Mouse (Mus musculus) ES-Bruce4 (cell line): ENCODE data around the gene Rab3ip. TPM values are rescaled to one million over a fixed set of nuclear protein-coding genes. Genes with fewer than 3 reads are reported as not detected.

ENCODE experiments used
- H3K27ac ChIP-seq: 2 replicates; pipeline ENCODE4 v1.5.1; 2012; ENCODE audit warnings: low read length, inconsistent platforms; ENCODE audit not compliant: insufficient read depth
- H3K27me3 ChIP-seq: 2 replicates; pipeline ENCODE4 v1.6.1; 2012; ENCODE audit warnings: mild to moderate bottlenecking, low read length, inconsistent platforms; ENCODE audit not compliant: control insufficient read depth, poor library complexity, insufficient read depth, severe bottlenecking
- H3K36me3 ChIP-seq: 2 replicates; pipeline ENCODE4 v1.6.1; 2012; ENCODE audit warnings: inconsistent platforms, mild to moderate bottlenecking, low read length, moderate library complexity; ENCODE audit not compliant: control insufficient read depth, poor library complexity, insufficient read depth, severe bottlenecking
- H3K4me1 ChIP-seq: one replicate; pipeline ENCODE4 v1.8.1; 2011; ENCODE audit warnings: low read length; ENCODE audit not compliant: control insufficient read depth, insufficient read depth
- H3K4me3 ChIP-seq: 2 replicates; pipeline ENCODE4 v1.5.1; 2011; ENCODE audit warnings: low read depth, mild to moderate bottlenecking, low read length
- H3K9ac ChIP-seq: 2 replicates; pipeline ENCODE4 v1.6.1; 2012; ENCODE audit warnings: low read depth, mild to moderate bottlenecking, inconsistent platforms; ENCODE audit not compliant: poor library complexity, severe bottlenecking
- H3K9me3 ChIP-seq: replicated peaks from 2 replicates; pipeline ENCODE4 v1.6.1; 2012; ENCODE audit warnings: mild to moderate bottlenecking, low read length, inconsistent platforms; ENCODE audit not compliant: control insufficient read depth, poor library complexity, insufficient read depth, severe bottlenecking
- CTCF ChIP-seq: IDR thresholded peaks from one replicate; pipeline ENCODE4 v1.8.1; 2011; ENCODE audit warnings: low read depth, low read length
- EP300 ChIP-seq: IDR thresholded peaks from 2 replicates; pipeline ENCODE4 v1.6.1; 2011; ENCODE audit warnings: low read depth, low read length; ENCODE audit not compliant: insufficient read depth
- POLR2A ChIP-seq: IDR thresholded peaks from one replicate; pipeline ENCODE4 v1.8.1; 2011; ENCODE audit warnings: low read length; ENCODE audit not compliant: insufficient read depth
- polyA plus RNA-seq: library from polyadenylated mRNA; stranded (reverse); fragments of >200 nt; gene quantifications from 2 replicates; pipeline ENCODE4 v1.2.4, GENCODE M21; 2011; ENCODE audit warnings: low read depth; ENCODE audit not compliant: missing spikeins, insufficient read depth, insufficient read length

The Rab3ip gene
- polyA plus RNA-seq, 1 experiment: 70.8 TPM

DNA sequence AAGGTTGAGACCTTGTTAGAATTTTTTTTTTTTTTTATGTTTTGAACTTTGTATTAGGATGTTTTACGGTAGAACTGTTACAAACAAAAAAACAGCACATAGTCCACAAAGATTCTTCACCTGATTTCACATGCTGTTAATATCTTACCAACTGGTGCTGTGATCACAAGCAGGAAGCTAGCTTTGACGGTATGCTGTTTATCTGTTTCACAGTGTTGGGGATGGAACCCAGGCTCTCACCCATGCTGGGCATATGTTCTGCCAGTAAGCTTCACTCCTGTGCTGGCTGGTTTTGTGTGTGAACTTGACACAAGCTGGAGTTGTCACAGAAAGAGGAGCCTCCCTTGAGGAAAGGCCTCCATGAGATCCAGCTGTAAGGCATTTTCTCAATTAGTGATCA is 27.3 kb upstream of the Rab3ip start:
- TF ChIP-seq CTCF (no peak), EP300 (no peak), POLR2A (no peak)
- H3K4me3 ChIP-seq: no peak overlapping the region
- H3K9ac ChIP-seq: no peak overlapping the region
- H3K9me3 ChIP-seq: no peaks in the 10 kb centered on the region
- H3K27me3 ChIP-seq: no peaks in the 10 kb centered on the region
- no peaks in the 10 kb centered on the region for H3K4me1 ChIP-seq
- H3K27ac ChIP-seq: no peak overlapping the region
- H3K36me3 ChIP-seq: no peaks in the 10 kb centered on the region

DNA sequence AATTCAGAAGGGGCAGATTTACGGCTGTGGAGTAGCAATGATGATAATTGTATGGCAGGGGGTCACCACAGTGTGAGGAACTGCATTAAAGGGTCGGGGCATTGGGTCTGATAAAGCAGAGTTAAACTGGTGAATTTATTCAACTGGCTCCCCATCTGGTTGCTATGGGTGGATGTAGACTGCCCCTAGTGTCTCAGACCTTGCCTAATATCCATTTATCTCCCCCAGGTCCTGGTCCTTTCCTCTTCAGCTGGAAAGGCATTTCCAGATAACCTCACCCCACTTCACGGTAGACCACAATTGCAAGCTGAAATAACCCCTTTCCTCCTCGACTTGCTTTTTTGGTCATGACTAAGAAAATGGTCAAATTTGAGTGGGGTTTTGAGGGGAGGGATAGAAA is 26.9 kb upstream of the Rab3ip start:
- Histone ChIP-seq H3K4me3 (no peak overlapping the region), H3K9ac (no peak overlapping the region), H3K9me3 (no peaks in the 10 kb centered on the region), H3K27ac (no peak overlapping the region), H3K36me3 (no peaks in the 10 kb centered on the region), H3K4me1 (no peaks in the 10 kb centered on the region), H3K27me3 (no peaks in the 10 kb centered on the region)
- TF ChIP-seq POLR2A: no peak
- no peak for TF ChIP-seq EP300
- TF ChIP-seq CTCF: no peak

DNA sequence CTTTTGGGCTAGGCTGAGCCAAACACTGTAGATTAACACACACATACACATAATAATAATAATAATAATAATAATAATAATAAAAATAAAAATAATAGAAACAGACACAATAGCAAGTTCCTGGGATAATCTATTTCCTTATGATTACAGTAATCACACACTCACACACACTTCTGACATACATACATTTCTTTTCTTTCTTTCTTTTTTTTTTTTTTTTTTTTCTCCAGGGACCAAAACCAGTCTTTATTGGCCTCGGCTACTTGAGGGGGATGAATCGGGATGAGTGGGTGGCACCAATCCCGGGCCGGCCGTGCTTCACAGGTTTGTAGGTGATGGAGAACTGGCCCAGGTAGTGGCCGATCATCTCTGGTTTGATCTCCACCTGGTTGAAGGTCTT is 21.9 kb upstream of the Rab3ip start, which contains the start of gene Gm10271:
TSS of gene Gm10271 (minus strand) at position 101 of the 400 bp plus-strand sequence.
- no peak within 1 kb of the TSS for H3K27ac ChIP-seq
- no peaks in the 10 kb centered on the region for H3K4me1 ChIP-seq
- TF ChIP-seq EP300 (no peak), CTCF (no peak), POLR2A (no peak)
- no peaks in the 10 kb centered on the region for H3K36me3 ChIP-seq
- no peaks in the 10 kb centered on the region; the same call in 1 of the 2 replicates for H3K9me3 ChIP-seq
- H3K27me3 ChIP-seq: no peaks in the 10 kb centered on the region
- H3K4me3 ChIP-seq: no peak within 1 kb of the TSS
- H3K9ac ChIP-seq: no peak within 1 kb of the TSS

DNA sequence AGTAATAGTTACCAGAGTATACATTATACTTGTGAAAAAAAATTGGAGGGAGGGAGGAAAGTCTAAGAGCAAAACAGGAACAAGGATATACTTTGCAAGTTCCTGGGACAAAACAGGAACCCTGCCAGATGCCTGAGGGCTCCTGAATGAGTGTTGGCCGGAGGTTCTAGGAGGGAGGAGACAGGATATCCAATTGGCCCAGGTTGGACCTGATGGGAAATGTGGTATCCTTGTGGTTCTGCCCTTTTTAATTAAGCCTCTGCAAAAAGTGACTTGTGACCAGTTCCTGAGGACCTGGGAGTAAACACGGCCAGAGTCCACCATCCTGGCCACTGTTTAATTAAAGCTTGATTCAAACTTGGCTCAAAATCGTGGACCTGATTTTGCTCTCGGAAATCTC is 18.2 kb upstream of the Rab3ip start:
- H3K9ac ChIP-seq: no peak overlapping the region
- H3K4me1 ChIP-seq: no peaks in the 10 kb centered on the region
- no peaks in the 10 kb centered on the region; the same call in 1 of the 2 replicates for H3K27me3 ChIP-seq

DNA sequence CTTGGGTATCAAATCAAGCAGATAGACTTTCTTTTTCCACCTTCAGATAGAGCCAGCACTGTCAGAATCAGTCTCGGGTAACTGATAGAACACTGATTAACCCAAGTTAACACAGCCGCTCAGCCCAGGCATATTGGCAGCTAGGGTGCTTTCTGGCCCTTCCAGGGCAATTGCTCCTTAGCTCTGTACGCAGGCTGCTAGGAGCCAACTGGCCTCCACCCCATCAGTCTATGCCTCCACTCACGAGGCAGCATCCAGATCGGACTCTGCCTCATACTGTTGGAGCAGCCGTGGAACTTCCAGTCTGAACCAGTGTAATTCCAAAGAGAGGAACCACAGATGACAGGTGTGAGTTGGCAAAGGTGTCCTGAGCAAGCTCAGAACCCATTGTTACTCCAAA is 15.5 kb upstream of the Rab3ip start:
- H3K4me1 ChIP-seq: peaks cover 2% of the 10 kb centered on the region
- H3K4me3 ChIP-seq: no peak overlapping the region
- no peak overlapping the region for H3K27ac ChIP-seq
- no peaks in the 10 kb centered on the region for H3K36me3 ChIP-seq
- TF ChIP-seq POLR2A (no peak), CTCF (no peak), EP300 (no peak)
- H3K9ac ChIP-seq: no peak overlapping the region
- no peaks in the 10 kb centered on the region; the same call in 1 of the 2 replicates for H3K27me3 ChIP-seq
- H3K9me3 ChIP-seq: no peaks in the 10 kb centered on the region; the same call in 1 of the 2 replicates

More for the DNA sequence above, 18.2 kb upstream of the Rab3ip start:
- Histone ChIP-seq H3K9me3 (no peaks in the 10 kb centered on the region; the same call in 1 of the 2 replicates), H3K36me3 (no peaks in the 10 kb centered on the region), H3K4me3 (no peak overlapping the region), H3K27ac (no peak overlapping the region)
- TF ChIP-seq EP300 (no peak), POLR2A (no peak), CTCF (no peak)

DNA sequence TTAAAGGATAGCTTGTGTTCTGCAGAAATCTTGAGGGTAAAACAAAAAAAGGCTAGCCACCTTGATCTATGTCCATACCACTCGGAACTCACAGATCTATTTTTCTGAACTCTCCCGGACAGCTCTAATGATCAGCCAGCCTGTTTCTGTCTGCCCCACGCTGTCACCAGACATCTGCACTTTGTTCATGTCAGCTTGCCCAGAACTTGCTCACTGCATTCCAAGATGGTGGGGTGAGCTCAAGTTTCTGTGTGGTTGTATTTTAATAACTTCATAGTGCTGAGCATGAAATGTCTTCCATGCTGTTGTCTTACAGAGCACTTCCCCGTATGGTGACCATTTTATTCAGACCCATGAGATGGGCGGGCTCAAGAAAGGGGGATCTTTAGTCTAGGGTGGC is 14.7 kb upstream of the Rab3ip start:
- no peaks in the 10 kb centered on the region for H3K36me3 ChIP-seq
- no peak overlapping the region for H3K4me3 ChIP-seq
- TF ChIP-seq EP300: no peak
- TF ChIP-seq POLR2A: no peak
- no peak for TF ChIP-seq CTCF
- peaks cover 2% of the 10 kb centered on the region for H3K4me1 ChIP-seq
- H3K9ac ChIP-seq: no peak overlapping the region
- no peaks in the 10 kb centered on the region; the same call in 1 of the 2 replicates for H3K9me3 ChIP-seq
- H3K27ac ChIP-seq: no peak overlapping the region
- no peaks in the 10 kb centered on the region; the same call in 1 of the 2 replicates for H3K27me3 ChIP-seq
